Mouse (Mus musculus) hindbrain, embryonic 14.5 days (tissue): ENCODE measurements at regions not wholly inside any gene's neighbourhood (a gene's known extent, or its start where the extent isn't known, plus 50 kb on each side); places are given as distances from the start of the nearest gene placed in this dataset.

Experiments
- ATAC-seq: fragments of 200-750 bp; cut with Nextera tagmentation; 2 replicates; pipeline ENCODE4 v1.8.0; 2017; ENCODE audit warnings: moderate number of reproducible peaks, mild to moderate bottlenecking, moderate TSS enrichment, moderate library complexity; ENCODE audit not compliant: low FRiP score
- DNase-seq: peaks from one replicate; pipeline ENCODE4 v3.0.0-alpha.2; 2015; ENCODE audit warnings: low spot score
- H3K27ac ChIP-seq: fragments of 300-500 bp; sonication (generic); 2 replicates; pipeline ENCODE4 v1.5.1; 2014; ENCODE audit warnings: mild to moderate bottlenecking, moderate library complexity
- H3K27me3 ChIP-seq: fragments of 300-500 bp; sonication (generic); 2 replicates; pipeline ENCODE4 v1.6.1; 2014; ENCODE audit warnings: mild to moderate bottlenecking, low read length, mixed read lengths; ENCODE audit not compliant: control insufficient read depth, insufficient read depth
- H3K36me3 ChIP-seq: fragments of 300-500 bp; sonication (generic); replicated peaks from 2 replicates; pipeline ENCODE4 v1.6.1; 2014; ENCODE audit not compliant: control insufficient read depth, insufficient read depth
- H3K4me1 ChIP-seq: fragments of 300-500 bp; sonication (generic); replicated peaks from 2 replicates; pipeline ENCODE4 v1.6.1; 2014; ENCODE audit warnings: antibody characterized with exemption, low read length, mixed read lengths; ENCODE audit not compliant: control insufficient read depth, insufficient read depth
- H3K4me2 ChIP-seq: fragments of 300-500 bp; sonication (generic); replicated peaks from 2 replicates; pipeline ENCODE4 v1.6.1; 2014; ENCODE audit warnings: mild to moderate bottlenecking, moderate library complexity
- H3K4me3 ChIP-seq: fragments of 300-500 bp; sonication (generic); replicated peaks from 2 replicates; pipeline ENCODE4 v1.5.1; 2014; ENCODE audit warnings: mild to moderate bottlenecking, low read length
- H3K9ac ChIP-seq: fragments of 300-500 bp; sonication (generic); 2 replicates; pipeline ENCODE4 v1.6.1; 2014
- H3K9me3 ChIP-seq: fragments of 300-500 bp; sonication (generic); 2 replicates; pipeline ENCODE4 v1.6.1; 2016; ENCODE audit warnings: low read length; ENCODE audit not compliant: control insufficient read depth
- WGBS: fragments of 180-500 bp; shearing (Covaris S2); extraction: QIAGEN DNeasy Blood & Tissue Kit; methylation state at CpG from one replicate; pipeline ENCODE4 v1.1.7; 2014; 5-methylcytosine and 5-hydroxymethylcytosine counted together

DNA sequence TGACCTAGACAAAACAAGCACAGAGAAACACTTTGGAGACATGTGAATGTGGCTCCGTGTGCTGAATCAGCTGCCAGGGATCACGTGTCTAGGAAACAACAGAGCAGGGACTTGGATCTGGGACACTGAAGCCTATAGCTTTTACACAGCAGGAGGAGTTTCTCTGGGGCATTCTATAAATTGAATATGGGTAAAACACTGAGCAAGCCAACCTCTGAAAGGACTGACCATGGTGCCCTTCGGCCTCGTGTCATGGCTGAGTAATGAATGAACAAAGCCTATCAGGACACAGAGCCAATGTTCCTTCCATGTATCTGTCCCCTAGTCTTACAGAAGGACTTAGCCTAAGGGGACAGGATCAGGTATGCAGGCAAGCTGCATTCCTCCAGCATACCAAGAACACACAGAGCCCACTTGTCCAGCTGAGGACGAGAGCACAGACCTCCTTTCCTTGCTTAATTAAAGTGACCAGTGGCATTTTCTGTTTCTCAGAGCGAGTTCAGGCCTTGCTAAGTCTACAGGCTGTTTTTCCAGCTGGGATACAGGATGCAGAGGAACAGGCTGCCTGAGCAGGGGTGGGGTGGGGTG is 347.7 kb upstream of the Fam19a5 start:
- WGBS, result 34% methylated on average over 6 of the region's 6 CpGs
- H3K27me3 ChIP-seq, result no peaks in the 10 kb centered on the region
- no peak overlapping the region for H3K9ac ChIP-seq
- no peak for DNase-seq
- H3K4me2 ChIP-seq, result no peak overlapping the region
- no peaks in the 10 kb centered on the region for H3K36me3 ChIP-seq
- H3K4me3 ChIP-seq, result no peak overlapping the region
- H3K9me3 ChIP-seq, result no peaks in the 10 kb centered on the region
- no peak overlapping the region for H3K27ac ChIP-seq
- no peak for ATAC-seq
- H3K4me1 ChIP-seq, result peaks cover 5% of the 10 kb centered on the region; the same call in 1 of the 2 replicates

DNA sequence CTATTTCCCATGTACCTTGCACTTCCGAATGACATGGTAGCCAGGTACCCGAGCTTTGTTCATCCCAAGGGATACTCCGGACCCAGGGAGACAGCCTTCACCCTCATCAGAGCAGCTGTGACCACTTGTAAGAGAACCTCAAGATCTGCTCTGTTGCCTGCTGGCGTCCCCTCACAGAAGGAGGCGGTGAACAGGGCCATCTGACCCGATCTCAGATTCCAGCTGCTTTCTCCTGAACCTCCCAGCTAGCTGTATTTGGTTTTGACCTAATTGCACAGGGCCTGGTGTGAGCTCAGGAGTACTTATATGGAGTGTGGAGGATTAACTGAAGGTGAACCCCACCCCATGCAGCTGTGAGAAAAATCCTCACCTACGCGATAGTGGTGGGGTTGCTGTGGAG is 344.5 kb upstream of the Fam19a5 start:
- Histone ChIP-seq H3K27ac (no peak overlapping the region), H3K27me3 (no peaks in the 10 kb centered on the region), H3K4me3 (no peak overlapping the region), H3K4me1 (peaks cover 7% of the 10 kb centered on the region; the same call in 1 of the 2 replicates), H3K9me3 (no peaks in the 10 kb centered on the region), H3K36me3 (no peaks in the 10 kb centered on the region), H3K4me2 (no peak overlapping the region), H3K9ac (no peak overlapping the region)
- ATAC-seq, result no peak
- WGBS, result 82% methylated on average over 8 of the region's 8 CpGs
- no peak for DNase-seq

DNA sequence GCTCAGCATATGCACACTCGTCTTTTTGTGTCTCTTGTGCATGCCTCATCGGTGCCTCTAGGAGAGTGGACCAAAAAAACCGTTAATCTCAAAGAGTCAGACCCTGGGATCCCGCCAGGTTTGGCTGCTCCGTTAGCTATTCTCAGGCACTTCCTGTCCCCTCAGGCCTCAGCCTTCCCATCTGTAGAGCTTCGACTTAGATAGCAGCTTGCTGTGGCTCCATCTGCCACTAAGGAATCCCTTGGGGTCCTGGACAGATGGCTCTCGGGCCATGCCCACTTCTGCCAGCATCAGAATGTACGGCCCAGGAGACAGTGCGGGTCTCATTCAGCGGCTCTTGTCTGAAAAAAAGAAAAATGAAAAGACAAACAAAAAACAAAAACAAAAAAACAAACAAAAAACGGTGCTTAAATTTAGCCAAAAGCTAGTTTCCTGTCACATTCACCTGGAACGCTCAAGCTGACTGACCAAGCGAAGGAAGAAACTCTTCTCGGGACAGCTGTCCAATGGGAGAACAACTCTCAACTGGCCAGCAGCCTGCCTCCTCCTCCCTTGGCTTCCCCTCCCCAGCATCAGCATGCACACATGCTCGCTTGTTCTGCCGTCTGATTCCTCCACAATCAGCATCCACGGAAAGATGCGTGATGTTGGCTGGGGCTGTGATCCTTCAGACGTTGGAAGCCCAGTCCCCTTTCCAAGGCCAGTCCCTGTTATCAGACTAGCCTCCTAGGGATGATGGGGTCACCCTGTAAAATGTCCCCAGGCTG is 343.6 kb upstream of the Fam19a5 start:
- Histone ChIP-seq H3K4me1 (peaks cover 7% of the 10 kb centered on the region; the same call in 1 of the 2 replicates), H3K4me3 (no peak overlapping the region), H3K27me3 (no peaks in the 10 kb centered on the region), H3K36me3 (no peaks in the 10 kb centered on the region), H3K27ac (no peak overlapping the region), H3K9me3 (no peaks in the 10 kb centered on the region), H3K9ac (no peak overlapping the region), H3K4me2 (no peak overlapping the region)
- ATAC-seq, result 0 out of 2 replicates have a peak, but pooled peaks have one; percentile 43
- peak; percentile 45 for DNase-seq
- 32% methylated on average over 19 of the region's 19 CpGs for WGBS

DNA sequence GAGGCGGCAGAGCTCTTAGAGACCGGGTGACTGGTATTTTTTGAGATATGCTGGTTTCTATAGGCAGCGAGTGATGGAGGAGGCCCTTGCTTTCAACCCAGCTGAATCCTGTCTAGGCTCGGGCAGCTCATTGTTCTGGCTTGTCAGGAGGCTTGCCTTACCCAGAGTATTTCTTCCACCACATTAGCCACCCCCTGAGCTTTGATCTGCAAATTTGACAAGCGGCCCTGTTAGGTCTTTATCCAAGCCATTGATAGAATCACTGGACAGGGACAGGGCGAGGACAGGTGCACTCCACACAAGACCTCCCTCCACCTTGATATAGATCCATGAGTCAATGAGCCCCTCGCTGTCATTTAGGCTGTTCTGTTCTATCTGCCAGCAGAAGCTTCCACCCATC is 343.0 kb upstream of the Fam19a5 start:
- Histone ChIP-seq H3K4me1 (0 out of 2 replicates have a peak, but pooled peaks cover 7% of the 10 kb centered on the region), H3K27ac (no peak overlapping the region), H3K36me3 (no peaks in the 10 kb centered on the region), H3K4me3 (no peak overlapping the region), H3K9ac (no peak overlapping the region), H3K9me3 (no peaks in the 10 kb centered on the region), H3K4me2 (no peak overlapping the region), H3K27me3 (no peaks in the 10 kb centered on the region)
- ATAC-seq (no peak), DNase-seq (no peak)
- WGBS, result 23% methylated on average over 7 of the region's 7 CpGs

DNA sequence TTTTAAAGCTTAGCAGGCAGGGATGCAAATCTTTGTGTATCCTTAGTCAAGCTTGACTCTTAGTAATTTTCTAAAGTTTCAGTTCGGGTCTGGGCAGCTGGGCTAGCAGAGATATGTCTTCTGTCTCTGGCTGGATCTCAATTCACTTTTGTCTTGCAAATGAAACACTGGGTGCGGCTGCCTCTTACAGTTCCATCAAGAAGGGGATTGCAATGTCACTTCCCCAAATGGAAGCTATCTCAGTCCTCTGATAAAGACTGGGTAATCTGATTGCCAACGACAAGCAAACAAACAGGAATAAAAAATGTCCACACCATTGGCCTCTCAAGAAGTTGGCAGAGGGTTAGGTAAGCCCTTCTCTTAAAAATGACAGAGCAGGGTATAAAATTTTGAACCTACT is 314.1 kb upstream of the Fam19a5 start:
- WGBS, result 51% methylated on average over 3 of the region's 3 CpGs
- Histone ChIP-seq H3K9ac (no peak overlapping the region), H3K27me3 (no peaks in the 10 kb centered on the region), H3K27ac (no peak overlapping the region), H3K4me3 (no peak overlapping the region), H3K4me2 (no peak overlapping the region), H3K36me3 (no peaks in the 10 kb centered on the region), H3K9me3 (no peaks in the 10 kb centered on the region), H3K4me1 (no peaks in the 10 kb centered on the region)
- no peak for ATAC-seq
- DNase-seq, result no peak

DNA sequence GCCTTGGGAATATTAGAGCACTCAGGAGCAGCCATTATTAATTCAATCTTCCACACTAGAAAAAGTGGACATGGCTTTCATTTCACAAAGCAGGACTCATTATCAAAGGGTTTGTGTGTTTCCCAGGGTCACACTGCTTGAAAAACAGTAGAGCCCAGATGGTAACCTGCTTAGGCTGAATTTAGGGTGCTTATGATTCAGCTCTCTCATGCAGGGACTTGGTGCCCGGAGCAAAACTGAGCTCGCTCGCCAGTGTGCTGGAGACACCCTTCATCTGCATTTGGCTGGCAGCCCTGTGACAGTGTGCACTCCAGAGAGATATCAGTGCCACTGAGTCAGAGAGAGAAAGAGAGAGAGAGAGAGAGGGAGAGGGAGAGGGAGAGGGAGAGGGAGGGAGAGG is 308.0 kb upstream of the Fam19a5 start:
- no peak for ATAC-seq
- DNase-seq, result no peak
- no peaks in the 10 kb centered on the region for H3K36me3 ChIP-seq

DNA sequence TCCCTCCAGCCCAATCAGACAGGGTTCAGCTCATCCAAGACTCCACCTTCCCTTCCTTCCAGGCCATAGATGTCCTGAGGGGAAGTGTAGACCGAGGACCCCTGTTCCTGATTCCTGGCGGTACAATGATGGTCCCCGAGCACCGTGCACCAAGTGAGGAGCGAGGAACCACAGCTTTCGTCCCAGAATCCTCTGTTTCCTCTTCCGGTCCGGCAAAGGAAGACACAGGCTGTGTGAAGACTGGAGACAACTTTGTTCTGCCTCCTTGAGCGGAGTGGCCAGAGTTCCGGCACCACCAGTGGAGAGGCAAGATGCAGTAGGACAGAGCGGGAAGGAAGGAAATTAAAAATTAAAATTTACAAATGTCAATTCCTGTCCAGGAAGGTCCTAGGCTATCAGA is 305.0 kb upstream of the Fam19a5 start:
- 96% methylated on average over 11 of the region's 11 CpGs for WGBS
- no peaks in the 10 kb centered on the region for H3K9me3 ChIP-seq
- no peak overlapping the region for H3K9ac ChIP-seq
- H3K4me1 ChIP-seq, result no peaks in the 10 kb centered on the region
- no peak for DNase-seq
- no peak overlapping the region for H3K27ac ChIP-seq
- ATAC-seq, result no peak
- H3K27me3 ChIP-seq, result no peaks in the 10 kb centered on the region
- H3K36me3 ChIP-seq, result no peaks in the 10 kb centered on the region
- H3K4me3 ChIP-seq, result no peak overlapping the region
- H3K4me2 ChIP-seq, result no peak overlapping the region

More for the DNA sequence above, 308.0 kb upstream of the Fam19a5 start:
- Histone ChIP-seq H3K4me3 (no peak overlapping the region), H3K27me3 (no peaks in the 10 kb centered on the region), H3K27ac (no peak overlapping the region), H3K9me3 (no peaks in the 10 kb centered on the region), H3K4me1 (no peaks in the 10 kb centered on the region), H3K4me2 (no peak overlapping the region), H3K9ac (no peak overlapping the region)
- 51% methylated on average over 3 of the region's 3 CpGs for WGBS

DNA sequence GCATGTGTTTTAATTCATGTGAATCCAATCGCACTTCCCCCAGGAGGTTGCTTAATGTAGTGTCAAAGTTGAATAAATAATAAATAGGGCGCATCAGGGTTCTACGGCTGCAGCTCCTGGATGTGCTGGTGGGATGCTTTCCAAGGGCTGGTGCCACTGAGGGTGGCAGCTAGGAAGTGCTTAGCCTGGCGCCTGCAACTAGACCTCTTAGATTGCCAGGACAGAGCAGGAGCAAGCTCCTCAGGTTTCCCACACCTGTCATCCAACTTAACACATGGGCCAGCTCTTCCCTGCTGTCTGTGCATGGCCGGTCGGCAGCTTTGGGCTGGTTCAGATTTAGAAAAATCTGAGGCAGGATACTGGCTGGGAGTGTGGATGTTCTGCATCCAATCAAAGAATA is 282.6 kb upstream of the Fam19a5 start:
- no peaks in the 10 kb centered on the region for H3K4me1 ChIP-seq
- H3K9me3 ChIP-seq, result no peaks in the 10 kb centered on the region
- H3K27ac ChIP-seq, result no peak overlapping the region
- no peak overlapping the region for H3K9ac ChIP-seq
- no peak overlapping the region for H3K4me3 ChIP-seq
- no peak for ATAC-seq
- H3K36me3 ChIP-seq, result no peaks in the 10 kb centered on the region
- 72% methylated on average over 6 of the region's 6 CpGs for WGBS
- DNase-seq, result no peak
- H3K27me3 ChIP-seq, result no peaks in the 10 kb centered on the region
- H3K4me2 ChIP-seq, result no peak overlapping the region

DNA sequence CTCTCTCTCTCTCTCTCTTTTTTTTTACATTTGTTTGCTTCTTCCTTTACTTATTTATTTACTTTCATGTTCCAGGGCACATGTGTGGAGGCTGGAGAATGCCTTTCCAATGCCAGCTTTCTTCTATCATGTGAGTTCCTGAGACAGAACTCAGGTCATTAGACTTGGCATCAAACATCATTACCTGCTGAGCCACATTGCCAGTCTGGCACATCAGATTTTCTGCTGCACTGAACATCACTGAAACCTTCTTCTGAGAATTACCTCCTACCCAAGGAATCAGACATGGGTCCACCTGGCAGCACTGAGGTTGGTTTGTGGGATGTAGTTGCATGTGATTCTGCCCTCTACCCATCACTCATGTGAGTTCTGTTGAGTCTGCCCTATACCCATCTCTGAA is 279.2 kb upstream of the Fam19a5 start:
- H3K9me3 ChIP-seq, result no peaks in the 10 kb centered on the region
- no peak for ATAC-seq
- H3K36me3 ChIP-seq, result no peaks in the 10 kb centered on the region
- DNase-seq, result no peak
- H3K4me1 ChIP-seq, result no peaks in the 10 kb centered on the region
- no peak overlapping the region for H3K9ac ChIP-seq
- H3K27ac ChIP-seq, result no peak overlapping the region
- no peak overlapping the region for H3K4me2 ChIP-seq
- no peak overlapping the region for H3K4me3 ChIP-seq
- H3K27me3 ChIP-seq, result no peaks in the 10 kb centered on the region
